ENCODE assay signal across 8 mouse cellular contexts in genomic region chr6:148830355-148830747, GRCm38 (mm10). TPM values are rescaled to one million over a fixed set of nuclear protein-coding genes. Genes with fewer than 3 reads are reported as not detected.
DNase-seq lines count a peak whose midpoint lies in the region; ATAC-seq lines count a peak whose summit lies in the region.

No protein-coding gene starts in this region.

- ATAC-seq in CD4-positive, CD25-positive, alpha-beta regulatory T cell, adult 4 months = no peak
- no peak for ATAC-seq in neural tube, embryonic 11.5 days (ENCODE audit: insufficient read depth, low FRiP score, low TSS enrichment)
- no peak for ATAC-seq in limb, embryonic 15.5 days (ENCODE audit: insufficient number of reproducible peaks, low FRiP score, low TSS enrichment, low read depth)
- ATAC-seq in stomach, embryonic 16.5 days (ENCODE audit: insufficient read depth, low FRiP score) = no peak

- H3K4me1 ChIP-seq in neural tube, embryonic 11.5 days (ENCODE audit: control insufficient read depth, insufficient read depth, low read length) = peaks cover 4% of the 10 kb centered on the region; the same call in 1 of the 2 replicates
- peaks cover 7% of the 10 kb centered on the region; the same call in 1 of the 2 replicates for H3K4me1 ChIP-seq in limb, embryonic 15.5 days
- peaks cover 10% of the 10 kb centered on the region; the same call in 1 of the 2 replicates for H3K4me1 ChIP-seq in stomach, embryonic 16.5 days (ENCODE audit: control insufficient read depth, insufficient read depth, low read length)

- peak overlapping the region; percentile 83 for H3K4me3 ChIP-seq in neural tube, embryonic 11.5 days (ENCODE audit: low read depth, low read length)
- H3K4me3 ChIP-seq in limb, embryonic 15.5 days = peak overlapping the region; percentile 91
- H3K4me3 ChIP-seq in stomach, embryonic 16.5 days (replicated peaks; ENCODE audit: low read length) = peak overlapping the region; percentile 93

- DNase-seq in CD4-positive, CD25-positive, alpha-beta regulatory T cell, adult 2 months (ENCODE audit: low read depth, low spot score) = peak; percentile 11
- DNase-seq in neural tube, embryonic 11.5 days (ENCODE audit: low spot score) = no peak
- DNase-seq in neural tube, embryonic 10.5 days (ENCODE audit: extremely low spot score, low spot score) = no peak
- no peak for DNase-seq in yolk sac, embryonic 10.5 days (ENCODE audit: low spot score)
- no peak for DNase-seq in c-Kit-positive CD71-positive TER-119-positive erythroid progenitor cells, embryonic 14.5 days (ENCODE audit: low spot score)

- H3K36me3 ChIP-seq in neural tube, embryonic 11.5 days (ENCODE audit: control insufficient read depth, insufficient read depth, low read length) = no peaks in the 10 kb centered on the region
- H3K36me3 ChIP-seq in limb, embryonic 15.5 days = no peaks in the 10 kb centered on the region
- no peaks in the 10 kb centered on the region for H3K36me3 ChIP-seq in stomach, embryonic 16.5 days (ENCODE audit: control insufficient read depth, insufficient read depth, low read length)

- no peaks in the 10 kb centered on the region for H3K27me3 ChIP-seq in neural tube, embryonic 11.5 days (ENCODE audit: control insufficient read depth, insufficient read depth, low read length)
- H3K27me3 ChIP-seq in limb, embryonic 15.5 days = no peaks in the 10 kb centered on the region
- no peaks in the 10 kb centered on the region for H3K27me3 ChIP-seq in stomach, embryonic 16.5 days (ENCODE audit: control insufficient read depth, insufficient read depth, low read length)

- 1% methylated on average over 3 of the region's 3 CpGs for WGBS in neural tube, embryonic 11.5 days
- WGBS in limb, embryonic 15.5 days = under 1% methylated on average over 3 of the region's 3 CpGs
- 0% methylated on average over 3 of the region's 3 CpGs for WGBS in stomach, embryonic 16.5 days

- H3K9ac ChIP-seq in neural tube, embryonic 11.5 days (ENCODE audit: low read length) = peak overlapping the region; percentile 55
- H3K9ac ChIP-seq in limb, embryonic 15.5 days = peak overlapping the region; percentile 66
- H3K9ac ChIP-seq in stomach, embryonic 16.5 days (ENCODE audit: low read length) = peak overlapping the region; percentile 83

- no peaks in the 10 kb centered on the region for H3K9me3 ChIP-seq in neural tube, embryonic 11.5 days (ENCODE audit: control insufficient read depth, low read length)
- no peaks in the 10 kb centered on the region for H3K9me3 ChIP-seq in limb, embryonic 15.5 days
- no peaks in the 10 kb centered on the region for H3K9me3 ChIP-seq in stomach, embryonic 16.5 days (replicated peaks; ENCODE audit: control insufficient read depth, low read length)

- no peak overlapping the region for H3K27ac ChIP-seq in neural tube, embryonic 11.5 days (ENCODE audit: low read depth, low read length)
- no peak overlapping the region for H3K27ac ChIP-seq in limb, embryonic 15.5 days
- no peak overlapping the region for H3K27ac ChIP-seq in stomach, embryonic 16.5 days (ENCODE audit: low read length)

- H3K4me2 ChIP-seq in neural tube, embryonic 11.5 days (ENCODE audit: low read depth) = peak overlapping the region; percentile 94
- peak overlapping the region; percentile 83 for H3K4me2 ChIP-seq in limb, embryonic 15.5 days
- peak overlapping the region; percentile 74 for H3K4me2 ChIP-seq in stomach, embryonic 16.5 days (ENCODE audit: low read depth, low read length)

RNA-seq across cellular contexts. Expression of gene Ipo8, which starts 0.9 kb away (rescaled TPM):
- 10 to 100 TPM; 15.6 to 19.5 TPM for polyA plus RNA-seq in CD4-positive, CD25-positive, alpha-beta regulatory T cell, adult 4 months (2017; shearing (Covaris generic))
- 25.1 and 28.1 TPM in 2 replicates for polyA plus RNA-seq in neural tube, embryonic 11.5 days (2014; fragmentation: Nextera tagmentation; extraction: Ambion mirVana)
- polyA plus RNA-seq in limb, embryonic 15.5 days (2015; fragmentation: Nextera tagmentation; extraction: Ambion mirVana) = 19.0 and 20.3 TPM in 2 replicates
- 18.8 and 20.3 TPM in 2 replicates for polyA plus RNA-seq in stomach, embryonic 16.5 days (2015; fragmentation: Nextera tagmentation; extraction: Ambion mirVana)
